Mouse (Mus musculus): ENCODE measurements around the gene Icam5.

DNA sequence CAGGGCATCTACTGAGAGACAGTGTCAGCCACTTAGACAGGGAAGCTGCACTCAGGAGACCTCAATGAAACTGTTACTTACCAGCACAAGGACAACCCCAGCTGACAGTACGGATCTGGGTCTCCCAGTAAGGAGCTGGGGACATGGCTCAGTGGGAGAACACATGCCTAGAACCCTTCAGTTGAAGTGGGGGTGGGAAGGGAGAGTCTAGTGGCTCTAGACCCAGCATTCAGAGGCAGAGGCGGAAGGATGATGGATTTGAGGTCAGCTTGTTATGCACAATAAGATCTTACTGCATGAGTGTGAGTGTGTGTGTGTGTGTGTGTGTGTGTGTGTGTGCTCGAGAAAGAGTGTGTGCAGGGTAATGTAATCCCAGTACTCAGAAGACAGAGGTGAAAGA is 49.7 kb upstream of the Icam5 start:
- TF ChIP-seq MAFK (IDR thresholded peaks at IDR 0.05; ENCODE audit: insufficient read depth, low read depth, low read length) (no peak), HCFC1 (IDR thresholded peaks at IDR 0.05; ENCODE audit: borderline replicate concordance, insufficient read depth, low read length) (no peak), ZC3H11A (IDR thresholded peaks at IDR 0.05; ENCODE audit: borderline replicate concordance, low read depth, low read length) (no peak)
